Mouse (Mus musculus) cerebellum, postnatal 4 days (tissue): Measurements from ENCODE around the gene Plekhg5.

Source experiments
- DNase-seq, 2 experiments: peaks; one replicate each; pipeline ENCODE4 v3.0.0; 2022; ENCODE audit warnings: low spot score in 2 of 2, mixed read lengths in 1 of 2

Gene Plekhg5

DNA sequence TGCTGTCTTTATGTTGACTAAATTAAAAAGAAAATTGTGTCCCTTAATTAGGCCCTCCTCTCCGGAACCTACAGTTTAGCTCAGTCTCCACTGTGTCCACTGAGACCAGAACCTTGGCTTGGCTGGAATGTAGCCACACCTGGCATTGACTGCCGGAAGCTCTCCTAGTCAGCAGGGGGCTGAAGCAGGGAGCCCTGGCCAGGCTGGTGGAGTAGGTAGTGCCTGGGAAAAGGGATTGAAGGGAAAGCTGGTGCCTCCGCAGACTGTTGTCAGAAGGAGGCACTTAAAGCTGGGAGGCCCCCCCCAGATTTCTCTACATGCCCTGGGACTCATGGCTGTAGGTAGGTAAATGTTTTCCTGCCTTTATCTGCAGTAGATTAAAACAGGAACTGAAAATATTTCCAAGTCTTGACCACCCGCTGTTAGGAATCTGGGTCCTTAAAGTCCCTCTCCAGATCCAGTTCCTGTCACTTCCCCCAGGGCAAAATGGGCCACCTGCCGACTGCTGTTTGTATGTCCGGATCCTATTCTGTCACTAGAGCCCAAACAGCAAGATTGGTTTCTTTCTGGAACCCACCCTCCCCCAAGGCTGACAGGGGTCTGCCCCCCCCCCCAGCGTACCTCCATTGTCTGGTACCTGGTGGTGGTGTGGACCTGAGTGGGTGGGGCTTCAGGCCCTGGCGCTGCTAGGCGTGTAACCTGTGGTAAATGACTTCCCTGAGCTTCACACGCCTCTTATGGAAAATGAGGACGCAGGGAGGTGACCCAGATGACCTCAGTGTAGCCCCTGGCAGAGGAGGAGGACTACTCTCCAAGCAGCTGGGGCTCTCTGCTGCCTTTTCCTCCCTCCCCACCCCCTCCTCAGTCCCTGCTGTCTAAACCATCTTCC lies 25.9 kb downstream of the Plekhg5 start:
- no peak for DNase-seq

DNA sequence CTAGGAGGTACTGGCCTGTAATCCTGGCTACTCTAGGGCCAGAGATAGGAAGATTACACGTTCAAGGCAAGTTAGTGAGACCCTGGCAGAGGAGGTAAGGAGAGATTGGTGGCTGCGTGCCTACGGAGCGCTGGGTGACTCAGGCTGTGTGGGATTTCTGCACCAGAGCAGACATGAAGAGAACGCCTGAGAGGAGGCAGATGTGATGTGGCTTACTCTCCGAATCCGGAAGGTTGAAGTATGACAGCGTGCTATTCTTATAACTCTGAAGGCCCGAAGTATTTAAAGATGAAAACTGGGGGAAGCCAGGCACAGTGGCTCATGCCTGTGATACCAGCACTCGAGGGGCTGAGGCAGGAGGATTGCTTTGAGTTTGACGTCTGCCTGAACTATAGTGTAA lies 28.2 kb downstream of the Plekhg5 start:
- no peak for DNase-seq

DNA sequence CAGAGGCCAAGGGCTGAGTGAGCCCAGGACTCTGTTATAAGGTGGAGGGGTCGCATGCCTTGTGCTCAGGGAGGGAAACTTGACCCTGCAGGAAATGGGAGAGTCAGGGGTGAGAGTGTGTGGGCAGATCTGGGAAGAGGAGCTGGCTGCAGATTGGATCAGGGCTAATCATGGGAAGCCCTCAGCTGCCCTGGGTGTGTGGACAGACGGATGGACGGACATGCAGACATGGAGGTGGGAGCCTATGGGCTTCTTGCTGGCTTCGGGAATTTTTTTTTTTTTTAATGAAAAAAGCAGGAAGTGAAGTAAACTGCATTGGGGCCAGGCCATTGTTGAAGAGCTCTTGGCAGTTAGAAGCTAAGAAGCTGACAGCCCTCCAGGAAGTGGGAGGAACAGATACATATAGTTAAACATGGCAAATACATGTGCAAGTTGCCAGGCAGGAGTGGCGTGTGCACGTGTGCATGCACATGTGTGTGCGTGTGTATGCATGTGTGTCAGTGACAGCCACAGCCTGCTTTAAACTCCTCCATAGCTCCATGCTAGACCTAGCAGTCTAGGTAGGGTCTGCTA lies 28.9 kb downstream of the Plekhg5 start:
- no peak for DNase-seq

DNA sequence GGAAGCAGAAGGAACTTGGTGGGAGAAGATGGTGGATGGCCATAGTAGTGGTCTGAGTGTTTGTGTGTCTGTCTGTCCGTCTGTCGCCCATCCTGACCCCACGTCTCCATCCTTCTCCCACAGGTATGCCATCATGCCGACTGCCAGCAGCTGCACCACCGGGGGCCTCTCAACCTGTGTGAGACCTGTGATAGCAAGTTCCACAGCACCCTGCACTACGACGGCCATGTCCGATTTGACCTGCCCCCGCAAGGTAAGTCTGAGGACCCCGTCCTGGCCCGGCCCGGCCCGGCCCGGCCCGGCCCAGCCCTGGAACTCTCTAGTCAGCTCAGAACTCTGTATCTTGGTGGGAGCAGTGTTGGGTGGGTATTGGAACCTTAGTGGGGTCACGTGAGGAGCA lies 29.6 kb downstream of the Plekhg5 start:
- DNase-seq: no peak

DNA sequence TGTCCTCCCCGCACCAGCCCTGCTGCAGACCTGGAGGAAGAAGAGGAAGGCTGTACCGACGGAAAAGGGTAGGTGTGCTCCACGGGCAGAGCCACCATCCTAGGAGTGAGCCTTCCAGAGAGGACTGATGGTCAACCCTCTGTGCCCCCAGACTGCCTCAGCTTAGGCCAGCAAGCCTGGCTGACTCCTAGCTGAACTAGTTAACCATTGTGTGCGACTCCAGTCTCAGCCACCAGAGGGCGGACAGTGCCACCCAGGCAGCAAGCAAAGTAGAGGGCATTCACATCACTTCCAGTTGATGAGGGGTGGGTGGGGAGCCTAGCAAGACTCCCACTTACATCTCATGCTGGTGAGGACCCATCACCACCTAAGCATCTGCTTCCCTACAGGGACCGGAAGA lies 30.7 kb downstream of the Plekhg5 start:
- DNase-seq: peak; percentile 66 to 79

DNA sequence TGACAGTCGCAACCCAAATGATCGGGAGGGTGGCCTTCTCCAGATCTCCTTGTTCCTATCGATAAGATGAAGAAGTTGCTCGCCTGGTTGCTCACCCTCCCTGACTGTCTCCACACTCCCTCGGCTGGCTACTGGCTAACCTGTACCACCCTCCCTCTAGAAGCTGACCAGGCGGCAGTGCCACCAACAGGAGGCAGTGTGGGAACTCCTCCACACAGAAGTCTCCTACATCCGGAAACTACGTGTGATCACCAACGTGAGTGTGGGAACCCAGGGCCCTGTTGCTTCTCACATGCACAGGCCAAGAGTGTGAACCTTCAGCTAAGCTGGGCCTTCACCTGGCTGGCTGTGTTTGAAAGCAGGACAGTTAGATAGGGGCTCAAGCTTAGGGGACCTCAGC lies 34.4 kb downstream of the Plekhg5 start:
- no peak for DNase-seq

DNA sequence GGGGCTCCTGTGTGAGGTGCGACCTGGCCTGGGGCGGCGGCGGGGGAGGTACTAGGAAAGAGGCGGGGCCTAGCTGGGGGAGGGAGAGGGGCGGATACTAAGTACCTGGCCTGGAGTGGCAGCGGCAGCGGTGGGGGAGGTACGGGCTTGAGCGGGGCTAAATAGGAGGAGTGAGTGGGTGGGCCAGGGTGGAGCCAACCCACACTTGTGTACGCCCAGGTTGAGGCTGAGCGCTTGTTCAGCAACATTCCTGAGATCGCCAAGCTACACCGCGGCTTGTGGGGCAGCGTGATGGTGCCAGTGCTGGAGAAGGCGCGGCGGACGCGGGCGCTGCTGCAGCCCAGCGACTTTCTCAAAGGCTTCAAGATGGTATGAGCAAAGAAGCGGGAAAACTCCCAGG lies 35.2 kb downstream of the Plekhg5 start:
- DNase-seq: no peak

DNA sequence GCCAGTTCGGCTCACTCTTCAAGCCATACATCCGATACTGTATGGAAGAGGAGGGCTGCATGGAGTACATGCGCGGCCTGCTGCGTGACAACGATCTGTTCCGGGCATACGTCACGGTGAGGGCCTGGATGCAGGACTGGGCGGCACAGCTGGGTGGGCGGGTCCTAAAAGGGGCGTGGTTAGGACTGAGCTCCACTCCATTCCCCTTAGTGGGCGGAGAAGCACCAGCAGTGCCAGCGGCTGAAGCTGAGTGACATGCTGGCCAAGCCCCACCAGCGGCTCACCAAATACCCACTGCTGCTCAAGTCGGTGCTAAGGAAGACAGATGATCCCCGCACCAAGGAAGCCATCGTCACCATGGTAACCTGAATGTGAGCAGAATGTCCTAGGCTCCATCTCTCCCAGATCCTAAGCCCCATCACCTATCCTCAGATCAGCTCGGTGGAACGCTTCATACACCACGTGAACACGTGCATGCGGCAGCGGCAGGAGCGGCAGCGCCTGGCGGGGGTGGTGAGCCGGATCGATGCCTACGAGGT lies 35.7 kb downstream of the Plekhg5 start:
- DNase-seq: peak in 1 of 2 experiments; percentile 69

DNA sequence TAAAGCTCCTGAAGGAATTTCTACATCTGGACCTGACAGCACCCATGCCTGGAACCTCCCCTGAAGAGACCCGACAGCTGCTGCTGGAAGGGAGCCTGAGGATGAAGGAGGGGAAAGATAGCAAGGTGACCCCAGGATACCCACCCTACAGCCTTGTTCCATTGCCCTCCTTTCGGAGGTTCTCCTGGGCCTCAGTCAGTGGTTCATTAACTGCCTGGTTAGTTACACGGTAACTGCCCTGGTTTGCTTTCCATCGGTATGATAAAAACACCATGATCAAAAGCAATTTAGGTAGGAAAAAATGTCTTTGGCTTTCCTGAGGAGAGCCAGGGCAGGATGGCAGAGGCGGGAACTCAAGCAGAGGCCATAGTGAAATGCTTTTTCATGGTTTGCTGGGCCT lies 36.4 kb downstream of the Plekhg5 start:
- no peak for DNase-seq

DNA sequence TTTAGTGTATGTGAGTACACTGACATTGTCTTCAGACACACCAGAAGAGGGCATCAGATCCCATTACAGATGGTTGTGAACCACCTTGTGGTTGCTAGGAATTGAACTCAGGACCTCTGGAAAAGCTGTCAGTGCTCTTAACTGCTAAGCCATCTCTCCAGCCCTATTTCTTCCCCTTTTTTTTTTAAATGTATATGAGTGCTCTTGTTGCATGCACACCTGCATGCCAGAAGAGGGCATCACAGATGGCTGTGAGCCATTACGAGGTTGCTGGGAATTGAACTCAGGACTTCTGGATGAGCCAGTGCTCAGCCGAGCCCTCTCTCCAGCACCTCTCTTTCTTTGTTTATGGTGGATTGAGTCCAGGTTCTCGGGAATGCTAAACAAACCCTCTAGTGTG lies 37.2 kb downstream of the Plekhg5 start:
- no peak for DNase-seq

DNA sequence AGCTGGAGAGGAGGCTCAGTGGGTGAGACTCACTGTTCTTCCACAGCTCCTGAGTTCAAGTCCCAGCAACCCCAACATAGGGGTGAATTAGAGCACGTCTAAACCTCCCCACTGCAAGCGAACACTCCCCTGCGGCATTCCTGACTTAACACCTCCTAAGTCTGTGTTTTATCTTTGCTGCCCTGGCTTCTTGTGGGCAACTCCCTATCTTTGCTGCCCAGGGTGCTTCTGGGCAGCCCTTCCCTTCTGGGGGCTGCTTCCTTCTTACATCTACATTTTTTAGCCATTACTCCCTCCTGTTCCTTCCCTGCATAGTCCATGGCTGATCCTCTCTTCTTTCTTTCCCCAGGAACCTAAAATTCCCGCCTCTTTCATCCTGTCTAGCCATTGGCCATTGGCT lies 38.4 kb downstream of the Plekhg5 start:
- DNase-seq: no peak

DNA sequence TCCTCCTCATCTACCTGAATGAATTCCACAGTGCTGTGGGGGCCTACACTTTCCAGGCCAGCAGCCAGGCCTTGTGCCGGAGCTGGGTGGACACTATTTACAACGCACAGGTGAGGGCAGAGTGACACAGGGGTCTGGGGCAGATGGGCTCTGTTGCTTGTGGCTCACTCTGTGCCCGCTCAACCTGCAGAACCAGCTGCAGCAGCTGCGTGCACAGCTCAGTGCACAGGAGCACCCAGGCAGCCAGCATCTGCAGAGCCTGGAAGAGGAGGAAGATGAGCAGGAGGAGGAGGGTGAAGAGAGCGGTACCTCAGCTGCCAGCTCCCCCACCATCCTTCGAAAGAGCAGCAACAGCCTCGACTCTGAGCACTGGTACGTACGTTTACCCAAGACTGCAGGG lies 40.0 kb downstream of the Plekhg5 start:
- no peak for DNase-seq

DNA sequence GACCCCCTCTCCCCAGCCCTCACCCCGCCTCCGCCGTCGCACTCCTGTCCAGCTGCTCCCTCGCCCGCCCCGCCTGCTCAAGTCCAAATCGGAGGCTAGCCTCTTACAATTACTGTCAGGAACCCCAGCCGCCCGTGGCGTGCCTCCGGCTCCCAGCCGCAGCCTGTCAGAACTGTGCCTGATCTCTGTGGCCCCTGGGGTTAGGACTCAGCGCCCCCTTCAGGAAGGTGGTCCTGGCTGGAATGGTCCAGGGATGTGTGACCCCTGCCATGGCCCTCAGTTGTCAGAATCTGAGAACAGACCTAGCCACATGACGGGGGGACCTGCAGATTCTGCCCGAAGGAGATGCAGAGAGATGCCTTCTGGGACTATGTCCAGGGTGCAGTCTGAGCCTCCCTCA lies 41.8 kb downstream of the Plekhg5 start:
- DNase-seq: no peak

DNA sequence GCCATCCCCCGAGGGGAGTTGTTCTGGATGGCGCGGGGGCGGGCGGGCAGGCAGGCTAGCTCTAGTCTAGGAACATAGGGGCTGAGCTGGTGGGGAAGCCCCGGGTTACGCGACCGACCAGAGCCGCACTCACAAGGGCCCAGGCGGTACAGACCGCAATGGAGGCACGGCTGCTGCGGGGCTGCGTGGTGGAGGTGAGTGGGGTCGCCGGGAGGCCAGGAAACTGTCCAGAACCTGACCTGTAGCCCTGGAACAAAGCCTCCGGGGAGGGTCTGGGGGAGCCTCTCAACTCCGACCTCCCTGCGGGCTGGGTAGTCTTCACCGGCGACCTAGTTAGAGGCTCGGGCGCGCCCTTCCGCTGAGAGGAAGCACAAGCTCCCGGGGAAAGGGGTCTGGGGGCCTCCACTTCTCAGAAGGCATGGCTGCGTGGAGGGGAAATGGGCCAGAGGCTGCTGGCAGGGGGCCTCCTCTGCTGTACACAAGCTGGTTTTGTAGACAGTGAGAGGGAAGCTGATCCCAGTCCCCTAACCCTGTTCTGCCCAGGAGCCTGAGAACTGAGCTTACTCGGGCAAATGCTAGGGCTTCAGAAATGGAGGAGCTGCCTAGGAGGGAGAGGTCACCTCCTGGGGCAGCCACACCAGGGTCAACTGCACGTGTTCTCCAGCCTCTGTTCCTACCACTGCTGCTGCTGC lies 43.8 kb downstream of the Plekhg5 start, which contains the start of gene Tnfrsf25:
TSS of gene Tnfrsf25 (plus strand) at position 14 of the 692 bp plus-strand sequence.
- no peak for DNase-seq

DNA sequence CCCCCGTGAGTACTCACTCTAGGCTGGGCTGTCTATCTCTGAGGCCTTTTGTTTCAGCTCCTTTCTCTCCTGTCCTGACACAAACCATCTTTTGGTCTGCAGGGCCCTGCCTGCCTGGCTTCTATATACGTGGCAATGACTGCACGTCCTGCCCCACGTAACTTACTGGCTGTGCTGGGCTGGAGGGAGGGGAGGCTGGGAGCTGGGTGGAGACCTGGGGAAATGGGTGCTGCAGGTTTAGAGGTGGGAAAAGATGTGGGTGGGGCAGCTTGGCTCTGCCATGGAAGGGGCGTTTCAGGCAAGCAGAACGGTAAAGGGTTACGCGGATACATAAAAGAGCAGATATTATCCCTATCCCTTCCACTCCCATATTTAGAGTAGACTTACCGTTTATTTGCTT lies 45.2 kb downstream of the Plekhg5 start:
- DNase-seq: no peak

DNA sequence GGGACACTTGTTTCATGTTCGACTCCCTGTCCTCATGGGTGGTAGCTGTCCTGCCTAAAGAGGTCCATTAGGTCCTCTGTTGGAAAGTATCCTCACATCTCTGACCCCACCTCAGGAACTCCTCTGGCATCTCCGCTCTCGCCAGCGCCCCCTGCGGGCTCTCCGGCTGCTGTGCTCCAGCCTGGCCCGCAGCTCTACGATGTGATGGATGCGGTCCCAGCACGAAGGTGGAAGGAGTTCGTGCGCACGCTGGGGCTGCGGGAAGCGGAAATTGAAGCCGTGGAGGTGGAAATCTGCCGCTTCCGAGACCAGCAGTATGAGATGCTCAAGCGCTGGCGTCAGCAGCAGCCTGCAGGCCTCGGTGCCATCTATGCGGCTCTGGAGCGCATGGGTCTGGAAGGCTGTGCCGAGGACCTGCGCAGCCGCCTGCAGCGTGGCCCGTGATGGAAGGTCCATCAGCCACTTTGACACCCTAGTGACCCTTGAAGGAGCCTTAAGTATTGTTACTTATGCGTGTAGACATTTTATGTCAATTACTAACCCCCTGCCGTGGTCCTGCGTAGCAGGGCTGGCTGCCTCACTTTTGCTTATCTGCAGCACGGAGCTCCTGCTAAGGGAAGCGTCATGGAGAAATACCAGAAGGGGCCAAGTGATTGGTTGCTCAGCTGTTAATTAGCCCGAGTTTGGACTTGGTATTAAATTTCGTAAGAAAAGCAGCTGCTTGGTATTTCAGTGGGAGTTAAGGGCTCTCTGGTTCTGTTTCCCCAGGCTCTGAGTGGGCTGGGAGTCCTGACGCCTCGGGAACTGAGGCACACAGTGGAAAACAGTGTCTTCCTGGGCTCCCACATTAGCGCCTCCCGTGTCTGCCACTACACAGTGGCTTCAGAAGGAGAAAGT lies 47.3 kb downstream of the Plekhg5 start:
- DNase-seq: peak in 1 of 2 experiments; percentile 63

DNA sequence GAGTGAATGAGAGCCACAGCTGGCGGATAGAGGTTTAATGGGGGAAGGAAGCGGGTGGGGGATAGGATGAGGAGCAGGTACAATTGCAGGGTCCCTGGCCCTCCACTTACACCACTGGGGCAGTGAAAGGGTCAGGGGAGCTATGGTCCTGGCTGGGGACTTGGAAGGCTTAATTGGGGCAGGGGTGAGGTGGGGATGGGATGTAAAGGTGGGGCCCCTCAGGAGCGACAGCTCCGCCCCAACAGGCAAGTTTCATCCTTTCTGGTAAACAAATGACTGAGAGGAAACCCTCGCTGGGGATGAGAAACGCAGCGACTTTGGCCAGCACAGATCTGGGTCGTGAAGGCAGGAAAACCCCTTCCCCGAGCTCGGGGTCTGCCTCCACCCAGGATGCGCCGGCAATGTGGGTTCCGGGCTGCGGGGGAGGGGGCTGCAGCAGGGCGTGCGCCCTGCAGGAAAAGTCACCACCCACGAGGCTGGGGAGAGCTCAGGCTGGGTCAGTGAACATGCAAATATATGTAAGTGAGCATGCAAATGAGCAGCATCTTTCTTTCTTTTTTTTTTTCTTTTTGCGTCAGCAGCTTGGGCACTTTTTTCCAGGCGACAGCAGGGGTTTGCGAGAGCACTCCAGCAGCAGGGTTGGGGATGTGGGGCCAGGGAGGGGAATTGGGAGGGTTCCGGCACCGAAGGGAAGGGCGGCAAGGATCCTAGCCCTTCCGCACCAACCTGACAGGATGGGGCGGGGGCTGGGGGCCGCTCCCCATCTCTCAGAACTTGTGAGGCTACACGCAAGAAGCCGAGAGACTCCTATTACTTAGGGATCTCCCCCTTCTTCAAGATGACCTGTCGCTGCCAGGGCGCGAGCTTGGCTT lies 48.2 kb downstream of the Plekhg5 start:
- no peak for DNase-seq

DNA sequence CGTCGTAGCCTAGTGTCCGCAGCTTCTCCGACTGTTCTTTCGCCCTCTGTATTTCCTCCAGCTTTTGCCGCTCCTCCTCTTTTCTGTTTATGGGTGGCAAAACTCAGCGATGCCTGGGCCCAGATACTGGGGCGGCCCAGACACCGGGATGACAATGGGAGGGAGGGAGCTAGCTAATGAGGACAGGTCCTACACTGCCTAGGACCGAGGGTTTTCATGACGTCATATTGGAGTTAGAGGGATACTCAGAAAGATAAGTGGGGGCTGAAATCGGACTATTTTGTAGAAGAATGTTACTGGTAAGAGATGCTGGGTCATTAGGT lies 48.8 kb downstream of the Plekhg5 start:
- no peak for DNase-seq

DNA sequence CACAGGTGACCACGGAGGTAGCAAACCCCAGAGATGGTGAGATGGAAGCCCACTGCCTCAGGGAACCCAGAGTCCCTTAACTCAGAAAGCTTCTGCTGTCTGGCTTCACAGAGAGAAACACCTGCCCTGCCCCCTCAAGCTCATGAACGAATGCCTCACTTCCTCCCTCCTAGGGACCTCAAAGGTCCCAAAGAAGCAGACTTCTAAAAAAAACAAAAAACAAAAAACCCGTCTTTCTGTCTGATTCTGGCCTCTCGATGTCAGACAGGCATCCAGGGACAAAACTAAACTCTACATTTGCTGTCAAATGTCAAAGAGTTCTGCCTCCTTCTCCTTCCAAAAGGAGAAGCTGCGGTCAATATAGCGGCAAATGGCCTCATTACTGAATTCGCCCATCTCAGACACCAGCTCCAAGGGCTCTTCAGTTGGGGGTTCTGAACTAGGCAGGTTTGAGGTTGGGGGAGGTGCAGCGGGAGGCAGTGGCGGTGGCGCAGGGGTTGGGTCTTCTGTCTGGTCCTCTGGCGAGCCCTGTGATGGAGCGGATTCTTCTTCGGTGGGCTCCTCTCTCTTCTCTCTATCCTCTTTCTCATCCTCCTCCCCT lies 52.2 kb downstream of the Plekhg5 start:
- DNase-seq: no peak
